Mouse (Mus musculus): Measurements from ENCODE around the gene Rwdd4a. TPM values are rescaled to one million over a fixed set of nuclear protein-coding genes. Genes with fewer than 3 reads are reported as not detected.
A peak's percentile ranks its signal among the peaks of the same experiment; 100 is the strongest.

Rwdd4a gene
- polyA plus RNA-seq, 1 experiment from 2014 or later = 41.6 TPM

- no peak overlapping the region for H3K4me3 ChIP-seq
- H3K4me1 ChIP-seq = no peaks in the 10 kb centered on the region
- whole genome bisulfite sequencing = 89% methylated on average over 5 of the region's 5 CpGs
- DNase-seq (ENCODE audit: low spot score) = no peak
- H3K36me3 ChIP-seq = peaks cover 83% of the 10 kb centered on the region
- H3K27me3 ChIP-seq (ENCODE audit: low read depth, poor library complexity, severe bottlenecking) = no peaks in the 10 kb centered on the region
- H3K9me3 ChIP-seq (replicated peaks) = 0 out of 2 replicates have a peak, but pooled peaks cover 6% of the 10 kb centered on the region
- no peak overlapping the region for H3K27ac ChIP-seq (replicated peaks)
These were observed 10.6 kb downstream of the Rwdd4a start for GRCm38 (mm10) chr8:47544094-47544493.

GRCm38 (mm10) chr8:47547102-47547501, 13.6 kb downstream of the Rwdd4a start:
- DNase-seq (ENCODE audit: low spot score) = no peak
- Histone ChIP-seq H3K4me1 (no peaks in the 10 kb centered on the region), H3K9me3 (replicated peaks) (0 out of 2 replicates have a peak, but pooled peaks cover 6% of the 10 kb centered on the region), H3K36me3 (peaks cover 92% of the 10 kb centered on the region), H3K27ac (replicated peaks) (no peak overlapping the region), H3K27me3 (ENCODE audit: low read depth, poor library complexity, severe bottlenecking) (no peaks in the 10 kb centered on the region), H3K4me3 (no peak overlapping the region)
- 97% methylated on average over 10 of the region's 10 CpGs for WGBS

- peaks cover 6% of the 10 kb centered on the region for H3K4me1 ChIP-seq
- no peaks in the 10 kb centered on the region for H3K27me3 ChIP-seq (ENCODE audit: low read depth, poor library complexity, severe bottlenecking)
- peaks cover 46% of the 10 kb centered on the region for H3K36me3 ChIP-seq
- 85% methylated on average over 6 of the region's 6 CpGs for WGBS
- 0 out of 2 replicates have a peak, but pooled peaks cover 4% of the 10 kb centered on the region for H3K9me3 ChIP-seq (replicated peaks)
- no peak overlapping the region for H3K4me3 ChIP-seq
- no peak for DNase-seq (ENCODE audit: low spot score)
- H3K27ac ChIP-seq (replicated peaks) = no peak overlapping the region
These were observed 20.1 kb downstream of the Rwdd4a start for GRCm38 (mm10) chr8:47553613-47554012.

- Histone ChIP-seq H3K9me3 (replicated peaks) (0 out of 2 replicates have a peak, but pooled peaks cover 4% of the 10 kb centered on the region), H3K4me1 (peaks cover 6% of the 10 kb centered on the region), H3K4me3 (no peak overlapping the region), H3K27ac (replicated peaks) (no peak overlapping the region), H3K36me3 (peaks cover 17% of the 10 kb centered on the region), H3K27me3 (ENCODE audit: low read depth, poor library complexity, severe bottlenecking) (no peaks in the 10 kb centered on the region)
- WGBS = 88% methylated on average over 7 of the region's 7 CpGs
- no peak for DNase-seq (ENCODE audit: low spot score)
These were observed 23.0 kb downstream of the Rwdd4a start for GRCm38 (mm10) chr8:47556446-47556845.

GRCm38 (mm10) chr8:47558274-47558673, 24.8 kb downstream of the Rwdd4a start:
- 41% methylated on average over 7 of the region's 7 CpGs for WGBS
- H3K9me3 ChIP-seq (replicated peaks) = 0 out of 2 replicates have a peak, but pooled peaks cover under 1% of the 10 kb centered on the region
- H3K27me3 ChIP-seq (ENCODE audit: low read depth, poor library complexity, severe bottlenecking) = no peaks in the 10 kb centered on the region
- peaks cover 6% of the 10 kb centered on the region for H3K4me1 ChIP-seq
- peaks cover 7% of the 10 kb centered on the region for H3K36me3 ChIP-seq
- H3K27ac ChIP-seq (replicated peaks) = no peak overlapping the region
- H3K4me3 ChIP-seq = no peak overlapping the region
- no peak for DNase-seq (ENCODE audit: low spot score)

GRCm38 (mm10) chr8:47560801-47561200, 27.3 kb downstream of the Rwdd4a start:
- peaks cover 6% of the 10 kb centered on the region for H3K4me1 ChIP-seq
- no peaks in the 10 kb centered on the region for H3K9me3 ChIP-seq (replicated peaks)
- whole genome bisulfite sequencing = 94% methylated on average over 7 of the region's 7 CpGs
- no peak overlapping the region for H3K4me3 ChIP-seq
- DNase-seq (ENCODE audit: low spot score) = no peak
- no peak overlapping the region for H3K27ac ChIP-seq (replicated peaks)
- H3K36me3 ChIP-seq = no peaks in the 10 kb centered on the region
- no peaks in the 10 kb centered on the region for H3K27me3 ChIP-seq (ENCODE audit: low read depth, poor library complexity, severe bottlenecking)

GRCm38 (mm10) chr8:47566551-47566950, 33.1 kb downstream of the Rwdd4a start:
- Histone ChIP-seq H3K27me3 (ENCODE audit: low read depth, poor library complexity, severe bottlenecking) (no peaks in the 10 kb centered on the region), H3K9me3 (replicated peaks) (no peaks in the 10 kb centered on the region), H3K4me3 (no peak overlapping the region), H3K27ac (replicated peaks) (no peak overlapping the region), H3K4me1 (no peaks in the 10 kb centered on the region), H3K36me3 (no peaks in the 10 kb centered on the region)
- 93% methylated on average over 6 of the region's 6 CpGs for WGBS
- no peak for DNase-seq (ENCODE audit: low spot score)

GRCm38 (mm10) chr8:47568098-47568497, 34.6 kb downstream of the Rwdd4a start:
- no peaks in the 10 kb centered on the region for H3K4me1 ChIP-seq
- H3K36me3 ChIP-seq = no peaks in the 10 kb centered on the region
- no peaks in the 10 kb centered on the region for H3K27me3 ChIP-seq (ENCODE audit: low read depth, poor library complexity, severe bottlenecking)
- WGBS = 89% methylated on average over 5 of the region's 5 CpGs
- DNase-seq (ENCODE audit: low spot score) = no peak
- no peaks in the 10 kb centered on the region for H3K9me3 ChIP-seq (replicated peaks)
- H3K4me3 ChIP-seq = no peak overlapping the region
- H3K27ac ChIP-seq (replicated peaks) = no peak overlapping the region

GRCm38 (mm10) chr8:47570161-47570560, 36.7 kb downstream of the Rwdd4a start:
- H3K27me3 ChIP-seq (ENCODE audit: low read depth, poor library complexity, severe bottlenecking) = no peaks in the 10 kb centered on the region
- no peak overlapping the region for H3K4me3 ChIP-seq
- H3K4me1 ChIP-seq = no peaks in the 10 kb centered on the region
- WGBS = 92% methylated on average over 6 of the region's 6 CpGs
- no peak for DNase-seq (ENCODE audit: low spot score)
- H3K9me3 ChIP-seq (replicated peaks) = no peaks in the 10 kb centered on the region
- no peaks in the 10 kb centered on the region for H3K36me3 ChIP-seq
- H3K27ac ChIP-seq (replicated peaks) = no peak overlapping the region

GRCm38 (mm10) chr8:47573482-47573881, 40.0 kb downstream of the Rwdd4a start:
- Histone ChIP-seq H3K4me1 (no peaks in the 10 kb centered on the region), H3K36me3 (no peaks in the 10 kb centered on the region), H3K4me3 (no peak overlapping the region), H3K9me3 (replicated peaks) (peaks cover 10% of the 10 kb centered on the region; the same call in 1 of the 2 replicates), H3K27ac (replicated peaks) (no peak overlapping the region), H3K27me3 (ENCODE audit: low read depth, poor library complexity, severe bottlenecking) (no peaks in the 10 kb centered on the region)
- WGBS = 85% methylated on average over 7 of the region's 7 CpGs
- DNase-seq (ENCODE audit: low spot score) = no peak

- Histone ChIP-seq H3K36me3 (no peaks in the 10 kb centered on the region), H3K27ac (replicated peaks) (no peak overlapping the region), H3K9me3 (replicated peaks) (peaks cover 4% of the 10 kb centered on the region; the same call in 1 of the 2 replicates), H3K4me3 (no peak overlapping the region), H3K27me3 (ENCODE audit: low read depth, poor library complexity, severe bottlenecking) (no peaks in the 10 kb centered on the region), H3K4me1 (no peaks in the 10 kb centered on the region)
- no peak for DNase-seq (ENCODE audit: low spot score)
- 87% methylated on average over 7 of the region's 7 CpGs for WGBS
These were observed 48.0 kb downstream of the Rwdd4a start for GRCm38 (mm10) chr8:47581454-47581853.

GRCm38 (mm10) chr8:47588616-47589015, 55.2 kb downstream of the Rwdd4a start:
- no peak for DNase-seq (ENCODE audit: low spot score)
- H3K4me1 ChIP-seq = peaks cover 5% of the 10 kb centered on the region; the same call in 1 of the 2 replicates
- H3K36me3 ChIP-seq = no peaks in the 10 kb centered on the region
- no peaks in the 10 kb centered on the region for H3K9me3 ChIP-seq (replicated peaks)
- 95% methylated on average over 5 of the region's 5 CpGs for WGBS
- H3K27ac ChIP-seq (replicated peaks) = no peak overlapping the region
- H3K27me3 ChIP-seq (ENCODE audit: low read depth, poor library complexity, severe bottlenecking) = no peaks in the 10 kb centered on the region
- no peak overlapping the region for H3K4me3 ChIP-seq

GRCm38 (mm10) chr8:47590400-47590799, 56.9 kb downstream of the Rwdd4a start:
- no peak for DNase-seq (ENCODE audit: low spot score)
- Histone ChIP-seq H3K9me3 (replicated peaks) (no peaks in the 10 kb centered on the region), H3K27me3 (ENCODE audit: low read depth, poor library complexity, severe bottlenecking) (no peaks in the 10 kb centered on the region), H3K4me3 (no peak overlapping the region), H3K36me3 (no peaks in the 10 kb centered on the region), H3K27ac (replicated peaks) (0 out of 2 replicates have a peak overlapping the region, but pooled peaks have one; percentile 13), H3K4me1 (peaks cover 5% of the 10 kb centered on the region; the same call in 1 of the 2 replicates)
- WGBS = 86% methylated on average over 10 of the region's 10 CpGs

GRCm38 (mm10) chr8:47600664-47601063, 67.2 kb downstream of the Rwdd4a start:
- Histone ChIP-seq H3K4me3 (no peak overlapping the region), H3K27ac (replicated peaks) (no peak overlapping the region), H3K9me3 (replicated peaks) (no peaks in the 10 kb centered on the region), H3K4me1 (no peaks in the 10 kb centered on the region), H3K27me3 (ENCODE audit: low read depth, poor library complexity, severe bottlenecking) (no peaks in the 10 kb centered on the region), H3K36me3 (no peaks in the 10 kb centered on the region)
- no peak for DNase-seq (ENCODE audit: low spot score)
- 91% methylated on average over 8 of the region's 8 CpGs for WGBS

All from midbrain, embryonic 10.5 days (tissue).